Mouse (Mus musculus) stomach, embryonic 16.5 days (tissue): ENCODE measurements around the gene Tuba4a. TPM values are rescaled to one million over a fixed set of nuclear protein-coding genes. Genes with fewer than 3 reads are reported as not detected.

Experiments used
- ATAC-seq: fragments of 200-750 bp; cut with Nextera tagmentation; 2 replicates; pipeline ENCODE4 v1.8.0; 2017; ENCODE audit warnings: moderate number of reproducible peaks, moderate TSS enrichment; ENCODE audit not compliant: insufficient read depth, low FRiP score
- H3K27ac ChIP-seq: fragments of 300-500 bp; sonication (generic); 2 replicates; pipeline ENCODE4 v1.5.1; 2014; ENCODE audit warnings: low read length
- H3K27me3 ChIP-seq: fragments of 300-500 bp; sonication (generic); 2 replicates; pipeline ENCODE4 v1.6.1; 2014; ENCODE audit warnings: low read length, control low read depth, mixed read lengths; ENCODE audit not compliant: control insufficient read depth, insufficient read depth
- H3K36me3 ChIP-seq: fragments of 300-500 bp; sonication (generic); 2 replicates; pipeline ENCODE4 v1.6.1; 2014; ENCODE audit warnings: low read length; ENCODE audit not compliant: control insufficient read depth, insufficient read depth
- H3K4me1 ChIP-seq: fragments of 300-500 bp; sonication (generic); 2 replicates; pipeline ENCODE4 v1.6.1; 2014; ENCODE audit warnings: low read length, control low read depth, mixed read lengths; ENCODE audit not compliant: control insufficient read depth, insufficient read depth
- H3K4me2 ChIP-seq: fragments of 300-500 bp; sonication (generic); 2 replicates; pipeline ENCODE4 v1.6.1; 2014; ENCODE audit warnings: low read depth, low read length, mixed read lengths
- H3K4me3 ChIP-seq: fragments of 300-500 bp; sonication (generic); replicated peaks from 2 replicates; pipeline ENCODE4 v1.5.1; 2014; ENCODE audit warnings: mild to moderate bottlenecking, low read length
- H3K9ac ChIP-seq: fragments of 300-500 bp; sonication (generic); 2 replicates; pipeline ENCODE4 v1.6.1; 2014; ENCODE audit warnings: low read length
- H3K9me3 ChIP-seq: fragments of 300-500 bp; sonication (generic); replicated peaks from 2 replicates; pipeline ENCODE4 v1.6.1; 2016; ENCODE audit warnings: low read length, control low read depth; ENCODE audit not compliant: control insufficient read depth
- WGBS: fragments of 180-500 bp; shearing (Covaris S2); extraction: QIAGEN DNeasy Blood & Tissue Kit; methylation state at CpG from one replicate; pipeline ENCODE4 v1.1.7; 2014; 5-methylcytosine and 5-hydroxymethylcytosine counted together
- polyA plus RNA-seq: library from polyadenylated mRNA; unstranded; fragments of >200 nt; fragmentation: Nextera tagmentation; extraction: Ambion mirVana; gene quantifications from 2 replicates; pipeline ENCODE4 v1.2.1, GENCODE M21; 2015

Gene Tuba4a
- polyA plus RNA-seq, 1 experiment from 2014 or later, result 184 TPM

GRCm38 (mm10) chr1:75208967-75209678 is 10.5 kb downstream of the Tuba4a start:
- H3K4me1 ChIP-seq, result peaks cover 32% of the 10 kb centered on the region
- WGBS, result 10% methylated on average over 34 of the region's 34 CpGs

DNA sequence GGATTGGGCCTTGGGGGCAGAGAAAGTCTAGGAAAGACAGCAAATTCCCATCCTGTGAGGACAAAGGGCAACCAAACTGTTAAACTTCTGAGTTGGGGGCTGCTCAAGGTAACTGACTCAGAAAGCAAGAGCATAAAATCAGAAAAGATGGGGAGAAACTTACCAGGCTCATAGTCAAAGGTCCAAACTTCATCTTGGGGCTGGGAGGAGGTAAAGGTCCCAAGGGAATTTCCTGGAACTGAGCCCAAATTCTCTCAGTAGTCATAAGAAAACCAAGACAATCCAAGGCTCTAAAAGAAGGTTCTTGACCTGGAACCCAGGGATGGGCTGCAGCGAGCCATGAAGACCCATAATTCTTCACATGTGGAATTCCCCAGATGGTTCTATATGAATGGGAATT is 18.4 kb downstream of the Tuba4a start:
- no peaks in the 10 kb centered on the region for H3K4me1 ChIP-seq
- no peaks in the 10 kb centered on the region for H3K9me3 ChIP-seq
- H3K27me3 ChIP-seq, result no peaks in the 10 kb centered on the region
- H3K9ac ChIP-seq, result no peak overlapping the region
- no peak for ATAC-seq
- H3K4me2 ChIP-seq, result no peak overlapping the region
- H3K27ac ChIP-seq, result no peak overlapping the region
- H3K4me3 ChIP-seq, result no peak overlapping the region
- WGBS, result 84% methylated on average over 1 of the region's 1 CpGs
- H3K36me3 ChIP-seq, result peaks cover 6% of the 10 kb centered on the region

More at GRCm38 (mm10) chr1:75208967-75209678, 10.5 kb downstream of the Tuba4a start:
- H3K4me3 ChIP-seq, result peak overlapping the region; percentile 96
- H3K9me3 ChIP-seq, result no peaks in the 10 kb centered on the region
- peak; percentile 10; the same call in 1 of the 2 replicates for ATAC-seq
- H3K9ac ChIP-seq, result peak overlapping the region; percentile 75
- H3K4me2 ChIP-seq, result peak overlapping the region; percentile 88
- H3K27ac ChIP-seq, result peak overlapping the region; percentile 34
- H3K27me3 ChIP-seq, result no peaks in the 10 kb centered on the region
- peaks cover 5% of the 10 kb centered on the region; the same call in 1 of the 2 replicates for H3K36me3 ChIP-seq

GRCm38 (mm10) chr1:75192452-75192851 is 27.2 kb downstream of the Tuba4a start:
- Histone ChIP-seq H3K4me3 (peak overlapping the region; percentile 92), H3K9ac (peak overlapping the region; percentile 85), H3K4me2 (peak overlapping the region; percentile 71), H3K27me3 (no peaks in the 10 kb centered on the region), H3K27ac (peak overlapping the region; percentile 97), H3K36me3 (0 out of 2 replicates have a peak, but pooled peaks cover 4% of the 10 kb centered on the region), H3K4me1 (peaks cover 17% of the 10 kb centered on the region), H3K9me3 (no peaks in the 10 kb centered on the region)
- ATAC-seq, result peak; percentile 35; the same call in 1 of the 2 replicates
- under 1% methylated on average over 19 of the region's 19 CpGs for WGBS

DNA sequence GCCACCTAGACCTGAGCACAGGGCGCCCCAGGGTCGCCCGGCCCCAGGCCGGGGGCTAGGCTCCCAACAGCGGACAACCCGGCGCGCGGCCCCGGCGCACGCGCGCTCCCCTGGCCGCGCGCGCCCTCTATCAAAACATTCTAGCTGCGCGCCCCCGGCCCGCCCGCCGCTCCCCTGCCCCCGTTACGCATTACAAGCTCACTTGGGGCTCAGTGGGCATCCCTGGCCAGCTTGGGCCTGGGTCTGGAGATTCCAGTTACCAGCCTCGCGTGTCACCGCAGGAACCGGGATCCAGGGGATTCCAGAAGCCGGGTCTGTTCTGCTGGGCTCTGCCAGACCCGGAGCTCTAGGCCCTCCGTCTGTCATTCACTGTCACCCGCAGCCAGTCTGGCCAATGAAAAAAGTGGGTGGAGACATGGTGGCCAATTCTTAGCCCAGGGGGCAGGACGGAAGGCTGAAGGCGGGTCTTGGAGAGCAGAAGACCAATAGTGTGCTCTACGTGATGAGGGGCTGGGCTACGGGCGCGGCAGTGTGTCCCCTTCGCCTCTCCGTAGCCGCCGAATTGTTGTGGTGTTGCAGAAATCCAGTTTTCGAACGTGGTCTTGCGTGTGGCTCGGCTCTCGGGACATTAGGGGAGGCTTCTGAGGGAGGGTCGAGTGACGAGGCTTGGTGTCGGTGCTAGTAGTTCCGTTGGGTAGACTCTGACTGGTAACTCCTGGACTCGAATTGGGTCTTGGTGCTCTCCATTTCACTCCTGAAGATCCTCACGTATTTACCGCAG is 27.9 kb downstream of the Tuba4a start, which contains the start of the genes Ankzf1 and Atg9a:
TSS of gene Ankzf1 (plus strand) at position 530 of the 781 bp plus-strand sequence.
TSS of gene Atg9a (minus strand) at position 575 of the 781 bp plus-strand sequence.
- Histone ChIP-seq H3K9me3 (no peaks in the 10 kb centered on the region), H3K9ac (peak within 1 kb of the TSS; percentile 96), H3K4me2 (peak within 1 kb of the TSS; percentile 90), H3K27ac (peak within 1 kb of the TSS; percentile 97), H3K36me3 (0 out of 2 replicates have a peak, but pooled peaks cover 4% of the 10 kb centered on the region), H3K27me3 (no peaks in the 10 kb centered on the region), H3K4me3 (peak within 1 kb of the TSS; percentile 92), H3K4me1 (peaks cover 17% of the 10 kb centered on the region)
- peak; percentile 100 for ATAC-seq
- under 1% methylated on average over 56 of the region's 56 CpGs for WGBS

DNA sequence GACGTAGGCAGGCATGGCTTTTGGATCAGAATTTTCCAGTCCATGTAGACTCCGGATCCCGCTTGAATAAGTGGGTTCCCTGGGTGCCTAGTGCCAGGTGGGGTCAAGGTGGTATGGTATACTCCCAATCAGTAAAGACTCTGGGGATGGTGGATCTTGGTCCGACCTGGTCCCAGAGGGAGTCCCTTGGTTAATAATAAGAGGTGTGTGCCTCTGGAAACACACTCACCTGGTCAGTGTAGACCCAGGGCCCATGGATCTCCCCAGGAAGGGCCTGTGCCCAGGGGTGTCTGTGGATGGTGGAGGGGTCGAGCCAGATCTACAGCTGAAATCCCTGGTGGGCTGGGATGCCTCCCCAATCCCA is 28.4 kb downstream of the Tuba4a start:
- peaks cover 7% of the 10 kb centered on the region for H3K36me3 ChIP-seq
- WGBS, result 40% methylated on average over 5 of the region's 5 CpGs
- H3K27ac ChIP-seq, result peak overlapping the region; percentile 85
- H3K27me3 ChIP-seq, result no peaks in the 10 kb centered on the region
- ATAC-seq, result no peak
- H3K9me3 ChIP-seq, result no peaks in the 10 kb centered on the region
- peak overlapping the region; percentile 92 for H3K4me3 ChIP-seq
- peak overlapping the region; percentile 90 for H3K4me2 ChIP-seq
- peaks cover 17% of the 10 kb centered on the region for H3K4me1 ChIP-seq
- H3K9ac ChIP-seq, result peak overlapping the region; percentile 96

DNA sequence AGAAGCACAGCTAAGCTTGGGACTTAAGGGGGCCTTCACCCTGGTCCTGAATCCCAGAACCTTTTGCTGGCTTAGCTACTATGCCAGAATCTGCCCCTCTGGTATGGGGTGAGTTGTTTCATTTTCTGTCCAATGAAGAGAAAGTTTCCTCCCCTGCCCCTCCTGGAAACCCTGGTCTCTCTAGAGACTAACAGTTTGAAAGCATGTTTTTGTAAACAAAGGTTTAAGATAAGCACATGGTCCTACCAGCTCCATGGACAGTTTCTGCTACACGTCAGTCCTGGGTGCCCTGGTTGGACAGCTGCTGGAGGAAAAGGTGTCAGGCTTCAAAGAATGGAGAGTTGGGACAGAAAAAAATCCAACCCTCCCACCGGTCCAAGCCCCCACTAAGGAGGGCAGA is 29.1 kb downstream of the Tuba4a start:
- Histone ChIP-seq H3K9me3 (no peaks in the 10 kb centered on the region), H3K4me1 (peaks cover 17% of the 10 kb centered on the region), H3K4me2 (peak overlapping the region; percentile 90; the same call in 1 of the 2 replicates), H3K4me3 (0 out of 2 replicates have a peak overlapping the region, but pooled peaks have one; percentile 92), H3K27ac (no peak overlapping the region), H3K36me3 (peaks cover 10% of the 10 kb centered on the region), H3K9ac (peak overlapping the region; percentile 96), H3K27me3 (no peaks in the 10 kb centered on the region)
- no peak for ATAC-seq
- 41% methylated on average over 2 of the region's 2 CpGs for WGBS

GRCm38 (mm10) chr1:75187914-75188483 is 31.7 kb downstream of the Tuba4a start:
- Histone ChIP-seq H3K4me1 (peaks cover 10% of the 10 kb centered on the region), H3K36me3 (peaks cover 11% of the 10 kb centered on the region), H3K4me2 (no peak overlapping the region), H3K27ac (no peak overlapping the region), H3K4me3 (no peak overlapping the region), H3K9ac (no peak overlapping the region), H3K27me3 (no peaks in the 10 kb centered on the region), H3K9me3 (no peaks in the 10 kb centered on the region)
- ATAC-seq, result no peak
- WGBS, result 83% methylated on average over 2 of the region's 2 CpGs

DNA sequence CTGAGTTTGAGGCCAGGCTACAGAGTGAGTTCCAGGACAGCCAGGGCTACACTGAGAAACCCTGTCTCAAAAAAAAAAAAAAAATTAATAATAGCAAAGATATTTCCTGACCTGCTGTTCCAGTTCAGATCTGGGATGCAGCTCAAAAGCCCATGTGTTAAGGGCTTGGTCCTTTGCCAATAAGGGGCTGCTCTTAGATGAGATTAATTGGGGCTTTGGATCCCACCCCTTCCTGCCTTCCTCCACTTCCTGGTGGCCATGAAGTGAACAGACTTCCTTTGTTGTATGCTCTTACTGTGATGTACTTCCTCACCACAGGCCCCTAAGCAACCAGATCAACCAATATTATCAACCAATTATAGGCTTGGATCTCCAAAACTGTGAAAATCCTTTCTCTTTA is 32.5 kb downstream of the Tuba4a start:
- Histone ChIP-seq H3K27ac (no peak overlapping the region), H3K4me1 (peaks cover 10% of the 10 kb centered on the region), H3K9me3 (0 out of 2 replicates have a peak, but pooled peaks cover 3% of the 10 kb centered on the region), H3K36me3 (peaks cover 19% of the 10 kb centered on the region), H3K27me3 (no peaks in the 10 kb centered on the region), H3K4me3 (no peak overlapping the region), H3K9ac (no peak overlapping the region), H3K4me2 (no peak overlapping the region)
- ATAC-seq, result no peak
